Mouse (Mus musculus): ENCODE measurements at regions not wholly inside any gene's neighbourhood (a gene's known extent, or its start where the extent isn't known, plus 50 kb on each side); places are given as distances from the start of the nearest gene placed in this dataset.

DNA sequence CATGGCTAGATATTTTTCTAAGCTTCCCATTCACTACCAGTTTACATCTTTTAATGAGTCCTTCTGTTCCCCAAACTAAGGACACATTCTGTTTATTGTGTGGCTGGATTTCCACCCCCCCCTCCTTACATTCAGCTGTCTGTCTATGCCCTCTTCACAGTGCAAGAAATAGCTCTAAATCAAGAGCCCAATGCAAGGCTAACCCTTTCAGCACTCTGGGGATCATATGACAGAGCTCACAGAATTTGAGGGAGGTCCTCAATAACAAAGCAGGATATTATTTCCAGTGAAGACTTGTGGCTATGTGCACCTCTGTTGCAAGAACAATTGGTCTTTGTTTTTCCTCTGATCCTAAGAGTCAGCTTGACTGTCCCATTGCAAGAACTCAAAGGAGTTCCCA is 874.1 kb upstream of the Gje1 start:
- Histone ChIP-seq H3K27ac (no peak overlapping the region), H3K27me3 (ENCODE audit: poor library complexity, severe bottlenecking) (no peaks in the 10 kb centered on the region), H3K4me1 (peaks cover 9% of the 10 kb centered on the region), H3K36me3 (replicated peaks) (no peaks in the 10 kb centered on the region), H3K4me3 (no peak overlapping the region), H3K9me3 (no peaks in the 10 kb centered on the region)
- DNase-seq (ENCODE audit: extremely low spot score, low spot score): no peak

DNA sequence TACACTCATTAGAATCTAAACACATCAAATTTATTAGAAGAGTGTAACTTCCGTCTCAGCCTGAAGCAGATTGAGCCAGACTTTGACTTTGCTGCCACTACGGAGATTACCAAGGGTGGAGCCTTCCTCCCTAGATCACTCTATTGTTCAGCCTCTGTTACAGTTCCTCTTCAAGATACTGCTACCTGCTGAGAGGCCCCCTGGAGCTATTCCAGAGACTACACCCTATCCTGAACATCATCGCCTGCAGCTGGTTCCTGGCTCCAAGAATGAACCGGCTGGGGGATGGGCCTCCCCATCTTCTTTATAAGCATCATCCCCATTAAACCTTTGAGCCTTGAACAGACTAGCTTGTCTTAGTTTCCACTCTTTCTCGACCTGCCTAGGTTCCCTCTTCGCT is 868.1 kb upstream of the Gje1 start:
- no peaks in the 10 kb centered on the region for H3K36me3 ChIP-seq (replicated peaks)
- WGBS: 75% methylated on average over 6 of the region's 6 CpGs
- no peak overlapping the region for H3K4me3 ChIP-seq
- no peak for DNase-seq (ENCODE audit: extremely low spot score, low spot score)
- no peaks in the 10 kb centered on the region for H3K4me1 ChIP-seq
- H3K9me3 ChIP-seq: no peaks in the 10 kb centered on the region
- H3K27me3 ChIP-seq (ENCODE audit: poor library complexity, severe bottlenecking): no peaks in the 10 kb centered on the region
- H3K27ac ChIP-seq: no peak overlapping the region

DNA sequence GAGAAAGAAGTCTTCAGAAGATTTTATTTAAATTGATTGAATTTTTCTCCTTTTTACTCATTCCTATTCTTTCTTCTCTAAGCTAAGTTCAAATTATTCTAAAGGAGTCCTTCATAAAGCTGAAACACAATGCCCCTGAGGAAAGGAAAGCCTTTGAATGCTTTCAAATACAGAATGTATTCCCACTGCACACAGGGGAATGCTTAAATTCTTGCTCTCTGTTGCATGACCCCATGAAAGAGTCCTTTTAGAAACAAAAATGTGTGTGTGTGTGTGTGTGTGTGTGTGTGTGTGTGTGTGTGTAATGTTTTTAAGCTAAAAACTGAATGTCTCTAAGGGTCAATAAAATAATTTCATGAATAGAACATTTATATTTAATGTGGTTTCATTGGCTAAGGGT is 846.1 kb upstream of the Gje1 start:
- Histone ChIP-seq H3K27ac (no peak overlapping the region), H3K36me3 (replicated peaks) (no peaks in the 10 kb centered on the region), H3K9me3 (0 out of 2 replicates have a peak, but pooled peaks cover 4% of the 10 kb centered on the region), H3K4me3 (no peak overlapping the region), H3K27me3 (ENCODE audit: poor library complexity, severe bottlenecking) (no peaks in the 10 kb centered on the region), H3K4me1 (peaks cover 8% of the 10 kb centered on the region)
- DNase-seq (ENCODE audit: extremely low spot score, low spot score): peak; percentile 16

DNA sequence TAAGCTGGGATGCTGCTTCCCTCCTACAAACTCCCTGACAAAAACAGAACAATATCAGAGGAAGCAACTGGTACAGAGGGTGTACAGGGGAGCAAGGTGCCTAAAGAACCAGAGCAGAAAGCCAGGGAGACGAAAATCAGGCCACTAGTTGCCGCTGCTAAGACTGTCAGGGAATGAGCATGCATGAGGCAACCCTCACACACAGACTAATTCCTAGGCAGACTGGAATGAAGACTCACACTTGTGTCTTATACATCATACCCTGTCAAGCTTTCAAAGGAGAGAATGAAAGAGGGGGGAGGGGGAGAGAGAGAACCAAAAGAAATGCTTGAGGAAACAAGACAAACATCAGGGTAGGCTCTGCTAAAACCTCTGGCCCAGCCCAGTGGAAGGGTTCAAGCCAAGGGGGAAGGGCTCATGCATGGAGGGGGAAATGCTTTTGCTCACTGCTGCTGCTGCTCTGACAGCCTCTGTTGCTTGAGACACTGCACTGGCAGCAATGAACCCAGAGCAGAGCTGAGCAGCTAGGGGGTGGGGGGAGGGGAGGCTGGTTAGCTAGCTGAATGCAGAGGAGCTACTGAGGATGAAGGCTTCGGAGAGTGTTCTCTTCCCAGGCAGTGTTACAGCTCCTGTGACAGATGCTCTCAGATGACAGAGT is 835.5 kb upstream of the Gje1 start:
- no peaks in the 10 kb centered on the region for H3K9me3 ChIP-seq
- DNase-seq (ENCODE audit: extremely low spot score, low spot score): no peak
- H3K36me3 ChIP-seq (replicated peaks): no peaks in the 10 kb centered on the region
- no peak overlapping the region for H3K4me3 ChIP-seq
- H3K27me3 ChIP-seq (ENCODE audit: poor library complexity, severe bottlenecking): no peaks in the 10 kb centered on the region
- H3K4me1 ChIP-seq: peaks cover 10% of the 10 kb centered on the region
- 50% methylated on average over 3 of the region's 3 CpGs for WGBS
- H3K27ac ChIP-seq: peak overlapping the region; percentile 53; the same call in 1 of the 2 replicates

DNA sequence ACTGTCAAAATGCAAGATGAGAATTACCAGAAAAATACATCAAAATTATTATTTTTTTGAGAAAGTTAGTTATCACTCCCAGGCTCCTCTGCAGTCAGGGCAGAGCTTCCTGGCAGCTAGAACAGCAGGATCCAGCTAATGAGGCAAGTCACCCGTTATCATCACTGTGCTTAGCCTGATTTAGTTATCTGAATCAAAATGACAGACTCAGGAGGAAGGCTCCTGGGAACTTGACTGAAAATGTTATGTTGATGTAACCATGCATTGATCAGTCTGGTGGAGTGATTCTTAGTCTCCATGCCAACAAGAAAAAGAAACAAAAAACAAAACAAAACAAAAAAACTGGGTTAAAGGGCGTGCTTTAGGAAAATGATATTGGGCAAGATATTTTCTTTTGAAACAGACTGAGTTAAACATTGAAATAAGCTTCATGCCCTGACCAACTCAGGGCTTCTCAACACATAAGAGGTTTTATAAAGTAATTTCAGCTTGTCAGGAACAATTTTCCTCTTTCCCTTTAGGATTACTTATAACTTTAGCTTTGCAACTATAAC is 823.9 kb upstream of the Gje1 start:
- DNase-seq (ENCODE audit: extremely low spot score, low spot score): no peak

DNA sequence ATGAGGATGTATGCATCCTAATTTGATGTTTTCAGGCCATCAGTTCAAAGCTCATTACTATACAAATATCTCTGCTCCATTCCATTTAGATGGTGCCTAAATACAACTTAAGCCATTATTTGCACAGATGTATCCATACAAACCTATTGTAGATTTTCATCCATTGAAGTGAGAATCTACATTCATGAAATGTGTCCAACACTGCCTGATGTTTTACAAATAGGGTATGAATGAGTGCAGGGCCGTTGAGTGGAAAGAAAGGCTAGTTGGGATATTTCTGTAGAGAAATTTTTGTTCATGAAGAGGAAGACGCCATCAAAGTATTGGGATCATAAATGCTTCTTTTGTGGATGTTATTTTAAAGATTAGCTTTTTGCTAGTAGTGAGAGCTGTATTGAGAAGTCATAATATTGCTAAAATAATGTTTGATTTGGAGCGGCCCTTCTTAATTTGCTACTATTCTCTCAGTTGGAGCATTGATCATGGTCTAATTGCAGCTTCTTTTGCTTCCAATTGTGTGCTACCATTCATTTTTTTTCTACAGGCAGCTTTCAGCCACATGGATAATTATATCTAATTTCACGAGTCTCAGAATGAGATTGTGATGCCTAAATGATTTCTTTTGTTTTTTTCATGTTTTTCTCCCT is 822.9 kb upstream of the Gje1 start:
- no peaks in the 10 kb centered on the region for H3K27me3 ChIP-seq (ENCODE audit: poor library complexity, severe bottlenecking)
- H3K4me1 ChIP-seq: peaks cover 5% of the 10 kb centered on the region
- H3K4me3 ChIP-seq: no peak overlapping the region
- H3K27ac ChIP-seq: no peak overlapping the region
- H3K9me3 ChIP-seq: no peaks in the 10 kb centered on the region
- 81% methylated on average over 4 of the region's 4 CpGs for WGBS
- no peaks in the 10 kb centered on the region for H3K36me3 ChIP-seq (replicated peaks)
- DNase-seq (ENCODE audit: extremely low spot score, low spot score): no peak

More for the DNA sequence above, 823.9 kb upstream of the Gje1 start:
- no peak overlapping the region for H3K27ac ChIP-seq
- no peak overlapping the region for H3K4me3 ChIP-seq
- no peaks in the 10 kb centered on the region for H3K36me3 ChIP-seq (replicated peaks)
- H3K27me3 ChIP-seq (ENCODE audit: poor library complexity, severe bottlenecking): no peaks in the 10 kb centered on the region
- H3K4me1 ChIP-seq: peaks cover 5% of the 10 kb centered on the region
- 43% methylated on average over 2 of the region's 2 CpGs for WGBS
- 0 out of 2 replicates have a peak, but pooled peaks cover 3% of the 10 kb centered on the region for H3K9me3 ChIP-seq

DNA sequence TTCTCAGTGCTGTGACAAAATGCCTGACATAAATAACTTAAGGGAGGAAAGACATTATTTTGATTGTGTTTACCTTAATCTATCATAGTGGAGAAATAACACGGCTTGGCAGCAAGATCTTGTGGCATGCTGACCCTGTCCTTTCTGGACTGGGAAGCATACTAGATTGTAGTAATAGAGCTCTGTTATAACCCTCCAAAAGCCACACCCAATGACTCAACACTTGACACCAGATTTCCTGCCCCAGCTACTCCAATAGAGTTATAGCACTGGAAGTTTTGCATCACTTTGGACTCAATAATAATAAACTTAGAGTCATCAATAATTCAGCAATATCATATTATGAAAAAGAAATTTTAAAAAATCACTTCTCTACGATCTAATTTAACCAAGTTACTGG is 818.0 kb upstream of the Gje1 start:
- Histone ChIP-seq H3K36me3 (replicated peaks) (no peaks in the 10 kb centered on the region), H3K4me1 (no peaks in the 10 kb centered on the region), H3K27ac (no peak overlapping the region), H3K27me3 (ENCODE audit: poor library complexity, severe bottlenecking) (no peaks in the 10 kb centered on the region), H3K4me3 (no peak overlapping the region), H3K9me3 (no peaks in the 10 kb centered on the region)
- no peak for DNase-seq (ENCODE audit: extremely low spot score, low spot score)
- 90% methylated on average over 2 of the region's 2 CpGs for WGBS

DNA sequence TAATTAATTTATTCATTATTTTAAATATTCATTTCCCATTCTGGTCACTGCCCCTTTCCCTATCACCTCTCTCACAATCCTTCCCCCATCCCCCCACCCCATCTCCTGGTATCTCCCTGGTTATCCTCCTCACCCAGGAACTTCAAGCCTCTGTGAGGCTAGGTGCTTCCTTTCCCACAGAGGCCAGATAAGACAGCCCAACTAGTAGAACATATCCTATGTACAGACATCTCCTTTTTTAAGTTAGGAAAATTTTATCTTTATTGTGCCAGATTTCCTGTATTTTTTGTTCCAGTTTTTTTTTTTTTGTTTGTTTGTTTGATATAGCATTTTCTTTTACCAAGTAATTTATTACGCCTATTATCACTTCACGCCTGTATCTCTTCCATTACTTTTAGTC is 769.4 kb upstream of the Gje1 start:
- WGBS: 94% methylated on average over 2 of the region's 2 CpGs
- Histone ChIP-seq H3K4me3 (no peak overlapping the region), H3K36me3 (replicated peaks) (no peaks in the 10 kb centered on the region), H3K27ac (no peak overlapping the region), H3K4me1 (no peaks in the 10 kb centered on the region), H3K9me3 (no peaks in the 10 kb centered on the region), H3K27me3 (ENCODE audit: poor library complexity, severe bottlenecking) (no peaks in the 10 kb centered on the region)
- no peak for DNase-seq (ENCODE audit: extremely low spot score, low spot score)

DNA sequence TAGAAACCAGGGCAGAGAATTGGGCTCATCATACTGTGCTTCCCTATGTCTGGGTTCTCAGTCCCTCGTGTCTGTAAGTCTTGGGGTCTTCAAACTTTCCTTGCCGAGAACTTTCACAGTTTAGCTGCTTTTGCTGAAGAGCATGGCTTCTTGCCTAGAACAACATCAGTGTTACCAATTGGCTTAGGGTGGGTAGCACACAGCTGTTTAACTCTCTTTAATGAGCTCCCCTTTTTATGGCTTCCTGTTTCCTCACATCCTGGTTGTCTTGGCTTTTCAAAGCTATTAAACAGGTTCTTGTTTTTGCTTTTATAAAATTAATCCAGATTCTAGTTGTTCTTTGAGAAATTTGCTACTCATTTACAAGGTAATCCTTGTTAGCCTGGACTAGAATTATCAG is 725.3 kb upstream of the Gje1 start:
- Histone ChIP-seq H3K9me3 (no peaks in the 10 kb centered on the region), H3K36me3 (replicated peaks) (no peaks in the 10 kb centered on the region), H3K4me1 (no peaks in the 10 kb centered on the region), H3K27ac (no peak overlapping the region), H3K4me3 (no peak overlapping the region), H3K27me3 (ENCODE audit: poor library complexity, severe bottlenecking) (no peaks in the 10 kb centered on the region)
- 93% methylated on average over 2 of the region's 2 CpGs for WGBS
- DNase-seq (ENCODE audit: extremely low spot score, low spot score): no peak

DNA sequence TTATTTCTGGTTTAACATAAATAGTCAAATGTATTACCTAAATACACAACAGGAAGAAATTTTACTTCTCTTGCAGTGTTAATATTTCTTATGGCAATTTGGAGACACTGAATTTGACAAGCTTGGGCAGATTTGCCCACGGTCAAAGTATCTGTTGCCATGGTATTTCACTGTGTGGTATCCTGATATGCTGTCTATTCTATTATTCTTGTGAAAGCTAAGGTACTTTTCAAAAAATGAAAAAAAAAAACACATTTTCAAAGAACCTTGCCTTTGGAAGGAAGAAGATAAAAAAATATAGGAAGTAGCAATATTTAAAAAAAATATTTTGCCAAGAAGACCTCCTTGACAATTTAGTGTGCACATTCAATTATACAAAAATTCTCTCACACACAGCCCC is 723.2 kb upstream of the Gje1 start:
- no peak overlapping the region for H3K4me3 ChIP-seq
- H3K27me3 ChIP-seq (ENCODE audit: poor library complexity, severe bottlenecking): no peaks in the 10 kb centered on the region
- DNase-seq (ENCODE audit: extremely low spot score, low spot score): no peak
- no peaks in the 10 kb centered on the region for H3K36me3 ChIP-seq (replicated peaks)
- no peaks in the 10 kb centered on the region for H3K4me1 ChIP-seq
- H3K9me3 ChIP-seq: no peaks in the 10 kb centered on the region
- 84% methylated on average over 1 of the region's 1 CpGs for WGBS
- H3K27ac ChIP-seq: no peak overlapping the region

DNA sequence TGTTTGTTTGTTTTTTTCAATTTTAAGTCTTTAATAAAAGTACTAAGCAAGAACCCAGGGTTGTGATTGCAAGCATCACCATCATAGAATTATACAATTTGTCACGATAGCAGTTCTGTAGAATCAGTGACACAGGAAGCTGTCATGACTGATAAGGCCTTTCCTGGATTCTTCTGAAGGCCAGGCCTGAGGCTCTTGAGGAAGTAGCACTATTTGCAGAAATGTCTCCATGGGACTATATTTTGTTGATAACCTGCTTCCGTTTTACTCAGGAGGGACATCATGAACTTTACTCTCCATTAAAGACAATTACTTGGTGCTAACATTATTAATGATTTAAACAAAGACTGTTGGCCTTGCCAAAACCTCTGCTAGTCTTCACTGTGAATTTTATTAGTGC is 708.7 kb upstream of the Gje1 start:
- Histone ChIP-seq H3K4me3 (no peak overlapping the region), H3K9me3 (no peaks in the 10 kb centered on the region), H3K36me3 (replicated peaks) (no peaks in the 10 kb centered on the region), H3K27ac (no peak overlapping the region), H3K27me3 (ENCODE audit: poor library complexity, severe bottlenecking) (no peaks in the 10 kb centered on the region), H3K4me1 (no peaks in the 10 kb centered on the region)
- no peak for DNase-seq (ENCODE audit: extremely low spot score, low spot score)
- WGBS: 89% methylated on average over 2 of the region's 2 CpGs

DNA sequence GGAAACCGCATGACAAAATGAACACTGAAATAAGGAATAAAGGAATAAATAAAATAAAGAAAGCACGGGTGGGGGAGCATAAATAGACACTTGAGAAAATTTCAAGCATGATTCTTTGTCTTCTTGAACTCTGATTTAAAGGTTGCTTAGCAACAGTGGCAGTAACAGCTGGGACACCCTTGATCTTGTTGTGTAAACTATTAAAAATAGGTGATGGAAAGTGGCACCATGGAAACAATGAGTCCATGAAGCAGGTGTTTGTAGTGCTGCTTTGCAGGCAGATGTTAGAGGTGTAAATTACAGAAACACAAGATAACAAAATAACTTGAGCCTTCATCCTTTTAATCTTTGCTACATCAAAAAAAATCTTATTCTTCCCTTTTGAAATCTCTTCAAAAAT is 688.2 kb upstream of the Gje1 start:
- H3K27ac ChIP-seq: no peak overlapping the region

DNA sequence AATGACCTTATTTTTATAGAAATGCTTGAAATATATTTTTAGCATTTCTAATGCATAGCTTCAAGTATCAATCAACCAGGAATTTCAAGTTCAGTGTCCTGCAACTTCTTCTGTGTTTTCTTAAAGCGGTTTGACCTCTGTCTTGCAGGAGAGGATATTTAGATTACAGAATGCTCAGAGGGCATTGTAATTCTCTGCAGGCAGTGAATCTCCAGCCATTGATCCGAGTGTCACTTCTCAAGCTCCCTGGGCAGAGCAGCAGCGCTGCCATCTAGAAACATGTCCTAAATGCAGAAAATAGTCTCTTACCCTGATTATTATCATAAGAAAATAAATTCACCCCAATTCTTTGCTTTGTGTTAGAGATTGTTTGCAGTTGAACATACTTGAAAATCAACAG is 687.7 kb upstream of the Gje1 start:
- Histone ChIP-seq H3K27ac (no peak overlapping the region), H3K4me1 (peaks cover 11% of the 10 kb centered on the region), H3K36me3 (replicated peaks) (no peaks in the 10 kb centered on the region), H3K9me3 (no peaks in the 10 kb centered on the region), H3K27me3 (ENCODE audit: poor library complexity, severe bottlenecking) (no peaks in the 10 kb centered on the region), H3K4me3 (no peak overlapping the region)
- WGBS: 38% methylated on average over 3 of the region's 3 CpGs
- DNase-seq (ENCODE audit: extremely low spot score, low spot score): no peak

More for the DNA sequence above, 688.2 kb upstream of the Gje1 start:
- peaks cover 11% of the 10 kb centered on the region for H3K4me1 ChIP-seq
- WGBS: 55% methylated on average over 2 of the region's 2 CpGs
- no peak overlapping the region for H3K4me3 ChIP-seq
- H3K36me3 ChIP-seq (replicated peaks): no peaks in the 10 kb centered on the region
- H3K27me3 ChIP-seq (ENCODE audit: poor library complexity, severe bottlenecking): no peaks in the 10 kb centered on the region
- DNase-seq (ENCODE audit: extremely low spot score, low spot score): no peak
- no peaks in the 10 kb centered on the region for H3K9me3 ChIP-seq
